Mouse (Mus musculus) lung, embryonic 14.5 days (tissue): ENCODE measurements around the gene Iqcf1. TPM values are rescaled to one million over a fixed set of nuclear protein-coding genes. Genes with fewer than 3 reads are reported as not detected.

Source experiments
- ATAC-seq: fragments of 200-750 bp; cut with Nextera tagmentation; 2 replicates; pipeline ENCODE4 v1.8.0; 2017; ENCODE audit warnings: mild to moderate bottlenecking, moderate TSS enrichment, moderate library complexity; ENCODE audit not compliant: insufficient read depth
- DNase-seq: peaks from one replicate; pipeline ENCODE4 v3.0.0-alpha.2; 2015
- H3K27ac ChIP-seq: fragments of 300-500 bp; sonication (generic); 2 replicates; pipeline ENCODE4 v1.5.1; 2014; ENCODE audit warnings: low read depth, mild to moderate bottlenecking, moderate library complexity
- H3K27me3 ChIP-seq: fragments of 300-500 bp; sonication (generic); 2 replicates; pipeline ENCODE4 v1.6.1; 2014; ENCODE audit warnings: low read length, control low read depth; ENCODE audit not compliant: insufficient read depth
- H3K36me3 ChIP-seq: fragments of 300-500 bp; sonication (generic); 2 replicates; pipeline ENCODE4 v1.6.1; 2014; ENCODE audit warnings: control low read depth; ENCODE audit not compliant: insufficient read depth
- H3K4me1 ChIP-seq: fragments of 300-500 bp; sonication (generic); 2 replicates; pipeline ENCODE4 v1.6.1; 2014; ENCODE audit warnings: antibody characterized with exemption, control low read depth; ENCODE audit not compliant: insufficient read depth
- H3K4me2 ChIP-seq: fragments of 300-500 bp; sonication (generic); 2 replicates; pipeline ENCODE4 v1.6.1; 2014; ENCODE audit warnings: mild to moderate bottlenecking
- H3K4me3 ChIP-seq: fragments of 300-500 bp; sonication (generic); 2 replicates; pipeline ENCODE4 v1.5.1; 2014; ENCODE audit warnings: low read depth, low read length
- H3K9ac ChIP-seq: fragments of 300-500 bp; sonication (generic); 2 replicates; pipeline ENCODE4 v1.6.1; 2014
- H3K9me3 ChIP-seq: fragments of 300-500 bp; sonication (generic); 2 replicates; pipeline ENCODE4 v1.6.1; 2016; ENCODE audit warnings: low read depth, low read length, control low read depth
- CTCF ChIP-seq: IDR thresholded peaks from 2 replicates; pipeline ENCODE4 v1.5.1; 2016; ENCODE audit warnings: antibody characterized with exemption, low read depth
- WGBS: fragments of 180-500 bp; shearing (Covaris S2); extraction: QIAGEN DNeasy Blood & Tissue Kit; methylation state at CpG from one replicate; pipeline ENCODE4 v1.1.7; 2014; 5-methylcytosine and 5-hydroxymethylcytosine counted together
- polyA plus RNA-seq: library from polyadenylated mRNA; unstranded; fragments of >200 nt; fragmentation: Nextera tagmentation; extraction: Ambion mirVana; gene quantifications from 2 replicates; pipeline ENCODE4 v1.2.1, GENCODE M21; 2014

The Iqcf1 gene
- polyA plus RNA-seq, result not detected in 2 replicates

- TF ChIP-seq CTCF, result no peak
- no peak for ATAC-seq
- no peak within 1 kb of the TSS for H3K4me3 ChIP-seq
- H3K27me3 ChIP-seq, result no peaks in the 10 kb centered on the region
- DNase-seq, result no peak
- H3K36me3 ChIP-seq, result no peaks in the 10 kb centered on the region
- no peaks in the 10 kb centered on the region for H3K9me3 ChIP-seq
- 94% methylated on average over 6 of the region's 6 CpGs for WGBS
- no peak within 1 kb of the TSS for H3K27ac ChIP-seq
- H3K4me2 ChIP-seq, result no peak within 1 kb of the TSS
- no peaks in the 10 kb centered on the region for H3K4me1 ChIP-seq
- H3K9ac ChIP-seq, result no peak within 1 kb of the TSS
Measured at GRCm38 (mm10) chr9:106499667-106500066, at the start of gene Iqcf1. Iqcf1 (plus strand) TSS chr9:106499967.

DNA sequence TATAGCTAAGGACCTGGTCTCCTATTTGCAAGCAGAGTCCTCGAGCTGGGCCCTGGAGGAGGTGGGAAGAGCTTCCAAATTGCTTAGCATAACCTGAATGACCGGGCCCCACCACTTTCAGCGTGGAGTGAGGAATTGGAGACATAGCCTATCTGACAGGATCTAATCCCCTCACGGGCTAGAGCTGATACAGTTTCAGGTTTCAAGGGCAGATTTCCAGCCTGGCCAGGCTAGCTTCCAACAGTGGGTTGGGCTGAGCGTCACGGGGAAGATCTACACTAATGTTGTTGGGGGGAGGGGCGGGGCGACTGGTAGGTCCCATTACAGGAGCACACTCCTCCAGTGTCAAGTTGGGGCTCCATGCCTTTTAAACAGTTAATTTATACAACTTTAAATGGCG lies 49.1 kb upstream of the Iqcf1 start:
- H3K27ac ChIP-seq, result peak overlapping the region; percentile 69
- 2% methylated on average over 9 of the region's 9 CpGs for WGBS
- TF ChIP-seq CTCF, result no peak
- peaks cover 44% of the 10 kb centered on the region for H3K4me1 ChIP-seq
- H3K9ac ChIP-seq, result peak overlapping the region; percentile 26
- no peak overlapping the region for H3K4me3 ChIP-seq
- H3K36me3 ChIP-seq, result no peaks in the 10 kb centered on the region
- peak; percentile 88 for DNase-seq
- no peaks in the 10 kb centered on the region for H3K9me3 ChIP-seq
- ATAC-seq, result no peak
- H3K4me2 ChIP-seq, result peak overlapping the region; percentile 41; the same call in 1 of the 2 replicates
- no peaks in the 10 kb centered on the region for H3K27me3 ChIP-seq

DNA sequence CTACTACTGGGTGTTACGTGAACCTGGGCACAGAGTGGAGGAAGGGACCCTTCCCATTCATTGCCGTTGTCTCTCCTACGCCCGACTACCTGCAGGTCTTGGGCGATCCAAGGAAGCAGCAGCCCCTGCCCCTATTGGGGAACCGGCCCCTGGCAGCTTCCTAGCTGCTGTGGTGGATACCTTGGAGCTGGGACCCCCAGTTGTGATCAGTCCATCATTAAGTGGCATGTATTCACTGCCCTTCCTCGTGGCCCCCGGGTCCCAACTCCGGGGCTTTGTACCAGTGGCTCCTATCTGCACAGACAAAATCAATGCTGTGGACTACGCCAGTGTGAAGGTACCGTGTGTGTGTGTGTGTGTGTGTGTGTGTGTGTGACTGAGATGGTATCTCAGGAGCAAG lies 48.5 kb upstream of the Iqcf1 start:
- H3K4me2 ChIP-seq, result peak overlapping the region; percentile 41; the same call in 1 of the 2 replicates
- WGBS, result 58% methylated on average over 11 of the region's 11 CpGs
- H3K9me3 ChIP-seq, result no peaks in the 10 kb centered on the region
- H3K36me3 ChIP-seq, result no peaks in the 10 kb centered on the region
- no peak for TF ChIP-seq CTCF
- 0 out of 2 replicates have a peak overlapping the region, but pooled peaks have one; percentile 42 for H3K27ac ChIP-seq
- no peak overlapping the region for H3K4me3 ChIP-seq
- no peak overlapping the region for H3K9ac ChIP-seq
- H3K4me1 ChIP-seq, result peaks cover 51% of the 10 kb centered on the region
- no peak for DNase-seq
- H3K27me3 ChIP-seq, result no peaks in the 10 kb centered on the region
- no peak for ATAC-seq

- Histone ChIP-seq H3K36me3 (no peaks in the 10 kb centered on the region), H3K27me3 (no peaks in the 10 kb centered on the region), H3K4me2 (no peak overlapping the region), H3K4me1 (peaks cover 53% of the 10 kb centered on the region), H3K9ac (no peak overlapping the region), H3K4me3 (no peak overlapping the region), H3K9me3 (no peaks in the 10 kb centered on the region), H3K27ac (no peak overlapping the region)
- DNase-seq (no peak), ATAC-seq (no peak)
- no peak for TF ChIP-seq CTCF
- WGBS, result 17% methylated on average over 2 of the region's 2 CpGs
Measured at GRCm38 (mm10) chr9:106451899-106452298, 47.9 kb upstream of the Iqcf1 start.

GRCm38 (mm10) chr9:106452351-106452750 lies 47.4 kb upstream of the Iqcf1 start:
- no peak for DNase-seq
- no peaks in the 10 kb centered on the region for H3K9me3 ChIP-seq
- WGBS, result 31% methylated on average over 6 of the region's 6 CpGs
- 0 out of 2 replicates have a peak overlapping the region, but pooled peaks have one; percentile 92 for H3K27ac ChIP-seq
- H3K4me1 ChIP-seq, result peaks cover 57% of the 10 kb centered on the region
- TF ChIP-seq CTCF, result no peak
- H3K4me3 ChIP-seq, result peak overlapping the region; percentile 69; the same call in 1 of the 2 replicates
- ATAC-seq, result no peak
- no peak overlapping the region for H3K9ac ChIP-seq
- H3K36me3 ChIP-seq, result no peaks in the 10 kb centered on the region
- H3K4me2 ChIP-seq, result peak overlapping the region; percentile 97
- no peaks in the 10 kb centered on the region for H3K27me3 ChIP-seq

DNA sequence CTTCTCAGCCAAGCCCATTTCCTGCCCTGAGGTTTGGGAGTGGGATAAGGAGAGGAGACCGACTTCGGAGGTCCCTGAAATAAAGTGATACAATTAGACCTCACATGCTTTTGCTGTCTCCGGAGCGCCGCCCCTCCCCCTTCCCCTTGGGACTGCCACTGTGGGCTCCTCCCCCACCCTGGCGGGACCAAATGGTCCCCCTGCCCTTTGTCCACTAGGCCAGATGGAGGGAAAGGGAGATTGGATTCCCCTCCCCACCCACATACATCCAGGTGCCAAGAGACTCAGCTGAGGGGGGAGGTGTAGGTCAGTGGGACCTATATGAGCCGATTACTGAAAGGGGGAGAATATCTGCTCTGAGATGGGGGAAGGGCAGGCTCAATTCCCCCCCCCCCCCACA lies 46.9 kb upstream of the Iqcf1 start:
- WGBS, result 0% methylated on average over 7 of the region's 7 CpGs
- peak overlapping the region; percentile 92 for H3K27ac ChIP-seq
- H3K36me3 ChIP-seq, result no peaks in the 10 kb centered on the region
- peak overlapping the region; percentile 69 for H3K4me3 ChIP-seq
- no peaks in the 10 kb centered on the region for H3K9me3 ChIP-seq
- no peak for ATAC-seq
- peaks cover 55% of the 10 kb centered on the region for H3K4me1 ChIP-seq
- DNase-seq, result no peak
- H3K9ac ChIP-seq, result peak overlapping the region; percentile 73
- TF ChIP-seq CTCF, result no peak
- peak overlapping the region; percentile 97 for H3K4me2 ChIP-seq
- H3K27me3 ChIP-seq, result no peaks in the 10 kb centered on the region

DNA sequence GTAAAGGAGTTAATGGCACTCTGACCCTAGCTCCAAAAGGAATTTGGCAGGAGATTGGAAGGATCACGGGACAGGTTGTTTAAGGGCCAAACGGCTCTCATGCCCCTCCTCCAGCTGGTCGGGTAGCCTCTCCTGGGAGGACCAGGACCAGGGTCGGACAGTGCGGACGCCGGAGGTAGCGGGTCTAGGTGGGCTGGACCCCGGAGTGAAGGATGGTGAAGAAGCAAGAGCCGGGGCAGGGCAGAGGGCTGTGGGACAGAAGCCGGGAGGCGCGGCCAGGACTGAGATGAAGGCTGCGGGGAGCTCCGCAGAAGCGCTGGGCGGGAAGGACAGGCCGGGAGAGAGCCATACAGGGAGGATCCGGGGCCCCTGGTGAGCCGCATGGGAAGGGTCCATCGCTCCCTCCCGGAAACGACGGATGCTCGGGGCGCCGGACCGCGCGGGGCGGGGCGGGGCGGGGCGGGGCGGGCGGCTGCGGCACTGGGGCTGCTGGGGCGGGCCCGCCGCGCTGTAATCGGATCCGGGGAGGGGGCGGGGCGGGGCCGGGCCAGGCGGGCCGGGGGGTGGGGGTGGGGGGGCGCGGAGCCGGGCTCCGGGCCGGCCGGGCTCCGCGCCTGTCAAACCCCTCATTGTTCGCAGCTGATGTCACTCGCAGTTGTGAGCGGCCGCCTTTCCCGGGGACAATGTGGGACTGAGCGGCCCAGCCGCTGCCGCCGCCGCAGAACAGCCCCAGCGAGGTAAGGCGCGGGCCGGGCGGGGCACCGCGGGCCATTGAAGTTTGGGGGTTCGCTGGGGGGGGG lies 46.3 kb upstream of the Iqcf1 start, which contains the start of gene Pcbp4:
Gene Pcbp4, plus strand, starts transcription at position 21 of the 800 bp plus-strand sequence.
- H3K9me3 ChIP-seq, result no peaks in the 10 kb centered on the region
- WGBS, result under 1% methylated on average over 57 of the region's 74 CpGs
- peak within 1 kb of the TSS; percentile 97 for H3K4me2 ChIP-seq
- ATAC-seq, result peak; percentile 65
- DNase-seq, result peak; percentile 84
- TF ChIP-seq CTCF, result no peak
- H3K27me3 ChIP-seq, result no peaks in the 10 kb centered on the region
- peak within 1 kb of the TSS; percentile 73 for H3K9ac ChIP-seq
- peak within 1 kb of the TSS; percentile 69 for H3K4me3 ChIP-seq
- H3K27ac ChIP-seq, result peak within 1 kb of the TSS; percentile 92
- H3K36me3 ChIP-seq, result no peaks in the 10 kb centered on the region
- peaks cover 50% of the 10 kb centered on the region for H3K4me1 ChIP-seq
